Mouse (Mus musculus) kidney, adult 18-20 months (tissue): ENCODE measurements around the gene Txndc11.
A peak's percentile ranks its signal among the peaks of the same experiment; 100 is the strongest.

Experiments
- DNase-seq: peaks from one replicate; pipeline ENCODE4 v3.0.0; 2021

Txndc11 gene

DNA sequence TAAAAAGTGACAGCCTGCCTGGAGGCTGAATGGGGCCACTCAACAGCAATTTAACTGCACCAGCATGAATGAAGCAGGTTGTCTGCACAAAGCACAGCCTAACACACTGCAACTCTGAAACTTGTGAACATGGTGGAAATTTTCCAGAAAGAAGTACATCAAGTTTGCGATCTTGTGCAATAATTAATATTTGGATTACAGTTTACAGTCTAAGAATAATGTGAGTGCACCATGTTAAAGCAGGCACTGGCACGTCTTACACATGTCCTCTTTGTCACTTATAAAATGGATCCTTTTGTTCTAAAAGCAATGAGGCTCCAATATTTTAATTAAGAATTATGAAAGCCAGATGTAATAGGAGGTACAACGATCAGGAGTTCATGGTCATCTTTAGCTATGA is 37.1 kb downstream of the Txndc11 start:
- DNase-seq, result no peak

DNA sequence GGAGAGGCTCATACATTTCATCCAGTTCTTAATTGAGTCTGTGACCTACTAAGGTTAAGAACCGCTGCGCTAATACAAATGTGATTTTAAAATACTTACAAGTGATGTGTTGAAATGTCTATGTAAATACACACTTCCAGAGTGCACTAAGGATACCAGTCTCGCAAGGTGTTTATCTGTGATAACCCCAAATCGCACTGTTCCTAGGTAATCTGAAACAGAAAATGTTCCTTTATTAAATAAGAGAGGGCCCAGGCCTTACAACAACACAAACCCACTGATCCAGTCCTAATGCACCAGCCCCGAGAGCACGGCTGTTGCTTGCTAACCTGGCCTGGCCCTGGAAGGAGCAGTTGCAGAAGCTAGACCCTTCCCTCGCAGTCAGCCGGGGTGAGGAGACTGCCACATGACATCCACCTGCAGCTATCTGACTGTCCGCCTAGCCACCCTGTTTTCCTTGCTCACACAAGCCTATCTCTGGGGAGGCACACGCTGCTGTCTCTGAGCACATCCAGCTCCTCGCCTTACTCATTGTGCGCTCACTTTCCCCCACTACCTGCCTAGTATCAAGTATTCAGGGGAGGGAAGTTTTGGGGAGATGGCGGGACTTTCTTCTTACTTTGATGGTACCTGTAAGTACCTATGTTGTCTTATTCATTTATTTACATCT is 40.6 kb downstream of the Txndc11 start:
- DNase-seq, result no peak

DNA sequence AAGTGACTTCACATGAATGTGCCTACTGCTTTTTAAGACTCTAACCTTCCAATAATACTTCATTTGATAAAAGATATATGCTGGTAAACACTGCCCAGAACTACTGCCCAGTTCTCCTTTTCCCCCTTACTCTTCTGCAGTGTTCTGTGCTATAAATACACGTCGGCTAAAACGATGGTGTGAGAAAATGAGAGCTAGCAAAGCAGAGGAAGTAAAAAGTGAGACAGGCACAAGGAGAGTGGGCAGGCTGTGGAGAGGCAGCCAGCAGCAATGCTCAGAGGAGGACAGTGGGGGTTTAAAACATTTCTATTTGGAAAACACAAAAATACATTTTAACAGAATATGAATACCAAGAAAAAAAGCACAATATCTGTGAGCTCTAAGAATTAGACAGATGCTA is 41.9 kb downstream of the Txndc11 start:
- no peak for DNase-seq

DNA sequence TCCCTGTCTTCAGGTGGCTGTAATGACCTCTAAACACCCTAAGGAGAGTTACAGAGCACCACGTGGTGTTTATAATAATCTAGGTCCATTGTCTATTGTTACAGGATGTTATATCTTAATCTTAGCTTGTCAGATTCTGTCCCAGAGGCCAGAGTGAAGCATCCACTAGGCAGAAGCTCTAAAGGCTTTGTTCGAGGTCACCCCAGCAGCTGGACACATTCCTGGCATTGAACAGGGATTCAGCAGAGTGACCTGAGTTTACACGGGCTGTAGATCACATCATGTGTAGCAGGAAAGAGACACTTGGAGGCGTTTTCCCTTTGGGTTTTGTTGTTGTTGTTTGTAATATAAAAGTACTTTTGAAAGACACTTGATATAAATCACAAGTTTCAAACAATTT is 42.4 kb downstream of the Txndc11 start:
- DNase-seq, result no peak

DNA sequence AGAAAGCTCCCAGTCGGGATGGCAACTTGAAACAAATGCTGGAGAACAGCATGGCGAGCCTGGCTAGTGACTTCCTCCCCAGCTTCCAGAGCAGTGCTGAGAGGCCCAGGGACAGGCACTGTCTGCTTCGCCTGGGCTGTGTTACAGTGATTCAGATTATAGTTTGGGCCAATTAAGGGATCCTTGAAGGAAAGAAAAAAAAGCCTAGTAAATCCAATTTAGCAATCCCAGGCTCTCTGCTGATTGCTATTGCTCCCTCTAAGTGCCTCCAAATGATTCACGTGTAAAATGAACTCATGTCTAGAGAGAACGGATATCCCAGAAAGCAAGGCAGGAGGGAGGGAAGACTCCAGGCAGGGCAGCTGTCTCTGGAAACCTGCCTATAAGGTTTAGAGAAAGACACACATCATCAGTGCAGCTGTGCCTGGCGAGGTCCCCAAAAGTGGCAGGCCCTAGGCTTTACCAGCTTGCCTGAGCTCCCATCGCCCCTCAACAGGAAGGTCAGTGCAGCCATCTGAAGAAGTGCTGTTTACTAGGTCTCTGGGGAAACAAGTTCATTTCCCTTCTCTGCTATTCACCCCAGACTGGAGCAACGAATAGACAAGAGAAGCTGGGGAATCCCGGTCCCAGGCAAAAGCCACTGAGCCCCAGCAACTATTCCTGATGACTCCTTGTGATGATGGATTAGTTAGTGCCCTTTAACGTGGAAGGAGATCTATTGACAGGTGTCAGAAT is 43.4 kb downstream of the Txndc11 start:
- no peak for DNase-seq

DNA sequence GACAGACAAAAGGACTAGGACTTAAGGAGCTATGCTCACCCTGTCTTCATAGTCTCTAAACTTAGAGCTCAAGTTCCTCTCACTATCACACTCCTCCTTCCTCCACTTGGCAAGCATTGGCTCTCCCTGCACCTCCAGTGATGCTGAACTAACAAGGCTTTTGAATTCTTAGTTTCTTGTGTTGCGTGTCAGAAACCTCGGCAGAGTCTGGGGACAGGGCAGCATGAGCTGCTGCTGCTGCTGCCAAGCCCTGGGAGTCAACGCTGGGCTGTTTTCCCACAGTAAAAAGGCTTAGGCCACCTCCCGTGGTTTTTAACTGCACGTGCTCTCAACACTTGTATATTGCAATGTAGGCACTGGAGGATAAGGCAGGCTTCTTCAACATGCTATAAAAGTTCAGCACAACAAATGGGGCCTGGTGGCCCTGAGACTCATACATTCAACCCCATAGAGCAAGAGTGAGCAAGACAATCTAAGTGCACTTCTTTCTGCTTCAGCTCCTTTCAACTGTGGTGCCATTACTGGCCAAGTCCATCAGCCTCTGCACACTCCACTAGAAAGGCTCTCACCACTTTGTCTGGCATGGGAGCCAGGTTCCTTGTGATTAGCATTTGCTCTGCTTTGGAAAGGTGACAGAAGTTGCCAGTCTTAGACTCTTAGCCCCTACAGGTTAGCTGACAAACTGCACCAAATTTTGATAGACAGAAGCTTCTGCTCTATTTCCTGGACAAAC is 47.4 kb downstream of the Txndc11 start:
- DNase-seq, result peak; percentile 37

DNA sequence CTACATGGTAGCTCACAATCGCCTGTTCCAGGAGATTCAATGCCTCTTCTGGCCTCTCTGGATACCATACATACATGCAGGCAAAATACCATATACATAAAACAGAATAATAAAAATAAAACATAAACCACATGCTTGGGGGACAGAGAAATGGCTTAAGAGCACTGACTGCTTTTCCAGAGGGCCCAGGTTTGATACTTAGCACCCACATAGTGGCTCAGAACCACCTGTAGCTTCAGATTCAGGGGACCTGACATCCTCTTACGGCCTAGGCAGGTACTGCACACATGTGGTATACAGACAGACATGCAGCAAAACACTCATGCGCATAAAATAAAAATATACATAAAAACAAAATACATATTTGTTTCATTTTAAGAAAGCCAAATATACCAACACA is 48.2 kb downstream of the Txndc11 start:
- DNase-seq, result no peak

DNA sequence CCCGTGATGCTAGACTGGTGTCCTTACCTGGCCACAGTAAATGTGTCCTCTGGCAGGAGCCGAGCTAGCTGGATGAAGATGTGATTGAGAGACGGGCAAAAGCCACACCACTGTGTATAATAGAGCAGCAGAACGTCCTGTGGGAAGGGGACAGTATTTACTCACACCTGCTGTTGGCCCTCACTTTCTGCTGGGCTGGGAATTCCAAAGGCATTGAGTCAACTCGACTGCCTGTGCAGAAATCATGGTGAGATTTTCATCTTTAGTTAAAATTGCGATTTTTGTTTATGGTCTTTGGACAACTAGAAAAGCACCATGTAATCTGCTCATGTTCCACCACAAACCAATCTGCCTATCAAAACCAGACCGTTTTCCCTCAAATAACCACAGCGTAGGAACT is 50.3 kb downstream of the Txndc11 start:
- DNase-seq, result no peak

DNA sequence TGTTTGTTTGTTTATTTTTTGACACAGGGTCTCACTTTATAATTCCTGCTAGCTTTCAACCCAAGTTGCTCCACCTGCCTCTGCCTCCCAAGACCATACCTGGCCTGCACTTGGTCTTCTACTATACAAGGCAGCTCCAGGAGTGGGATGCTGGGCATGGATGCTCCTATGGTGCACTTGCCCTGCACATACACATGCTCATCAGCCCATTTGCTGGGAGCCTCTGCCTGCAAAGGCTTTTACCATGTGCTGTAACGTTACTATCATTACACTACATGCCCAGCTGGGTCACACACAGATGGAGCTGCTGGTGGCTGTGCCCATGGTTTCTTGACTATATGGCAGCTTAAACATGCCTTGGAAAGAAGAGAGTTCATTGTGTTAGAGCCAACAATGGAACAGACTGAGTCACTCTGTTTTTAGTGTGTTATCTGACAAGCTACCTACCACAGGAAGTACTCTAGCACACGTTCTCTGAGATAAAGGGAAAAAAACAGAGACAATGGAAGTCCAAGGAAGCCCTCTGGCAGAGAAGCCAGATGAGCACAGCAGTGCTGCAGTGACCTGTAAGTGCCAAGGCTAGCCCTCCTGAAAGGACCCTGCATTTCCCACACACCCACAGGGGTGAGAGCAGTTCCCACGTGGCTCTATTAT is 56.1 kb downstream of the Txndc11 start:
- no peak for DNase-seq

DNA sequence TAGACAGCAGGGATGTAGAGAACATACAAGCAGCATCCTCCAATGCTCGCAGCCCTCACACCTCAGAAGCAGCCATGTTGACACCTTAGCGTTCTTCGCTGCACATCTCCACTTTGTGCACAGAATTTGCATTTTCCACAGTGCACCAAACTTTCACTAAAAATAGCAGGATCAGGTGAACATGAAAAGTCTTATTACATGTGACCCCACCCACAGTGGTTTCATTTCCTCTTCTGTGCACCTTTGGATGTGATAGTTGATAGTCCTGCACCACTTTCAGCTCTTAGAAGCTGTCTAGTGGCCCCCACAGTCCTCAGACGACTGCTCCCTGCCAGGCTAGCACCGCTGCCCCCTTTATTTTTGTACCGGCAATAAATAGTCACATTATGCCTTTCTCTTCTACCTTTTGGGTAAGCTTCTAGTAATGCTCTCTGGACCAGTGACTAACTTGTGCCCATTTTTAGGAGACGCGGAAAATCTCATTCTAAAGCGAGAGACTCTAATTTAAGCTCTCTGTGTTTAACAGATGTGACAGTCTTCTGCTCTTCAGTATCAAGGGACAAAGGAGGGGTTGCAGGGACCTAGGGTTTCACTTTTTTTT is 56.7 kb downstream of the Txndc11 start:
- DNase-seq, result no peak

DNA sequence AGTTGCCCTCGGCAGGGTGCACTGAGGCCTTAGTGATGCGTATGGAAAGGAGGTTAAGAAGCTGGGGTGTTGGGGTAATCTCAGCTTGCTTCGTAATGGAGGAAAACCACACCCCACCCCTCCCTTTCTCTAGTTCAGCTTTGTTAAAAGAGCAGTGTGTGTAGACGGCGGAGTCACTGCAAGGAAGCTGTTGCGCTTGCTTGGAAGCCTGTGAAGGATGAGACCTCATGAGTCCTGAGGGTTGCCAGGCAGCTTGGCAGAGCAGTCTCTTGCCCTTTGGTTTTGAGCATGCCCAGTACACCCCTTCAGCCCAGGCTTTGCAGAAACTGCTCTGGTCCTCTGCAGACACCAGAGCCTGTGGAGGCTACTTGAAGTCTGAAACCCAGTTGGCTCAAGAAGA is 61.4 kb downstream of the Txndc11 start:
- peak; percentile 19 for DNase-seq

DNA sequence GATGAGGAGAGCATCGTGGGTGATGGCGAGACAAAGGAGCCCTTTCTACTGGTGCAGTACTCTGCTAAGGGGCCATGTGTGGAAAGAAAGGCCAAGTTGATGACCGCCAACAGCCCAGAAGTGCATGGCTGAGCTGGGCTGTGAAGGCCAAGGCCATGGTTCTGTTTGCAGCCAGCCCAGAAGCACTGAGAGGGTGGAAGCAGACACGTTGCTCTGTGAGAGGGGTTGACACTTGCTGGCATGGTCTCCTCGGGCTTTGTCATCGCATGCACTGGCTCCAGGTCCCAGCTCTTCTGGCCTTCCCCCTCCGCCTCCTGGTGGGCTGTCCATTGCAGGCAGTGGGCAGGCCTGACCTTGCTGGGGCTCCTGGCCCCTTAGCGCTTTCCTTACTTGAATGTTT is 62.0 kb downstream of the Txndc11 start:
- no peak for DNase-seq

DNA sequence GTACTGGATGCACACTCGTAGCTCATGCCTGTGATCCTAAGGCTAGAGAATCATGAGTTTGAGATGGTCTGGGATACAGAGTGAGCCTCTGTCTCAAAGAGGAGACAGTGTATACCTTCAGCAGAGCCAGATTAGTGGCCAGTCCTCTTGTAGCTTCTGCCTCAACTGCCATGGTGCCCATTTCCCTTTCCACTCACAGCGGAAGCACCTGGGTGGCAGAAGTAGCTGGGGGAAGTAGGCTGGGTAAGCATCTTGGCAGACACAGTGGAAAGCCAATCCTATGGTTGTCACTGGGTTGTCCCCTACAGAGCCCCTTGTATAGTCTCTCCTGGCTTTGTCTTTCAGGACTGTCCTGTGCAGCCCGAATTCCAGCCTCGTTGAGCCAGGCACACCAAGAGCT is 62.6 kb downstream of the Txndc11 start:
- DNase-seq, result no peak

DNA sequence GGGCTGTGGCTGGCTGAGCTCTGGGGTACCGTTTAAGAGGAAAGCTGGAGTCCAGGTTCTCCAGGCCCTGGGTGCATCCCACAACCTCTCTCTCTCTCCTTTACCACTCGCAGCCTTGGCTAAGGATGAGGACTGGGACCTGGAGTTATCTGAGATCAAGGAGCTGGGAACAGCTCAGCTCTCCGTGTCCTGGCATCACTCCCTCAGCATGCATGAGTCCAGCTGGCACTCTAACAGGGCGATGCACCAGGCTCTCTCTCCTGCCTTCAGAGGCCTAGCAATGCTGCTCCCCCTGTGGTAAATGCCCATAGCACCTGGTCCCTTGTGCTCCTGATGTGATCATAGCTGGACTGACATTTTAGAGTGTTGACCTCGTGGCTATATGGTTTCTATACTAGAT is 63.3 kb downstream of the Txndc11 start:
- DNase-seq, result peak; percentile 34

DNA sequence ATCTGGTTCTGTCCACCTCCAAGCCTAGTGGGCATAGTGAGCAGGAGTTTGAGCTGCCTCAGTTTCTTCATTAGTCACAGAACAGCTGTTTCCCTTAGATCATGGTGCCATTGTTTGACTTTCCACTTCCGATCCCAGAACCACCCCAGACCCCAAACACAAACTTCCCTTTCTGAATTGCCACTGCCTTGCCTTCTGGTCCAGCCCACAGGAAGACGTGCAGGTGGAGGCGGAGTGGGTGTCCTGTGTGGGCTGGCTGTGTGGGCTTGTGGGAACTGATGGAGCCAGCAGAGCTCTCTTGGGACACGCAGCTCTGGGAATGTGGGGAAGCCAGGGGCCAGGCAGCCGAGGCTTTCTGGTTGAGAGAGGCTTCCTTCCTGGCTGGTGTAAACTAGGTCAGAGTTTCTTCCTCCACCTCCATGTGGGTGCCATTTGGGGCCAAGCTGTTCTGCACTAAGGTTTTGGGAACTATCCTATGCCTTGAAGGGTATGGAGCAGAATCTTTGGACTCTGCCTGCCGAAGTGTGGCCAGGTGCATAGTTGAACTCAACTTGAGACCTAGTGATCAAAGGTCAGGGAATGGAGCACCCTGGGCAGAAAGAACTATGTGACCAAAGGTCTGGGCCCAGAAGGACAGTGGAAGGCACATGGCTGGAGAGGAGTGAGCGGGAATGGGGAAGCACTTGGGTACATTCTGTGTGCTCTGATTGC is 64.6 kb downstream of the Txndc11 start:
- peak; percentile 72 for DNase-seq

DNA sequence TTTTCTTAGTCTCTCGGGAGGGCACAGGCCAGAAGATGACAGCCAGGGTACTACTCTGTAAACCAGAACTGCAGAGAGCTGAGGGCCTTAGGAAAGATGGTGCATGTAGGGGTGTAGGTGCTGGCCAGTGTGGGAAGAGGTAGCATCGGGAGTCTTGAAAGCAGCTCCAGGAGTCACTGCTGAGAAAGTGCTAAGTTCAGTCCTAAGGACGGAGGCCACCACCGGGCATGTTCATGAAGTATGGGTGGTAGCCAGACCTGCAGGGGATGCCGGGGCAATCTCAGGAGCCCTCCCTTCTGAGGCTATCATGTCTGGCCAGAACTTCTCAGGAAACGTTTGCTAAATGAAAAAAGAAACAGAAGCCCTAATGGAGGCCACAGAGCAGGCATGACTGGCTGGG is 65.2 kb downstream of the Txndc11 start:
- peak; percentile 35 for DNase-seq

DNA sequence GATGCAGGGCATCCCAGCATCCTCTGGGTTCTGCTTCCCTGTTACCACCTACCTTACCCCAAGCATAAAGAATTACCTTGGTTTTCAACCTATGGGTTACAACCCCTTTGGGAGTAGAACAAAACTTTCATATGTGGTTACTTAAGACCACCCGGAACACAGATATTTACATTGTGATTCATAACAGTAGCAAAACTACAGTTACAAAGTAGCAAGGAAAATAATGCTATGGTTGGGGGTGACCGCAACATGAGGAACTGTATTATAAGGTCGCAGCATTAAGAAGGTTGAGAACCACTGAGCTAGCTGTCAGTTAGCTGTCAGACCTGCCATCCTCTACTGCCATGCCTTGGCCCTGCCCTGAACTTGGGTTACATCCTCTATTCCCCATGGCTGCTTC is 65.8 kb downstream of the Txndc11 start:
- no peak for DNase-seq

DNA sequence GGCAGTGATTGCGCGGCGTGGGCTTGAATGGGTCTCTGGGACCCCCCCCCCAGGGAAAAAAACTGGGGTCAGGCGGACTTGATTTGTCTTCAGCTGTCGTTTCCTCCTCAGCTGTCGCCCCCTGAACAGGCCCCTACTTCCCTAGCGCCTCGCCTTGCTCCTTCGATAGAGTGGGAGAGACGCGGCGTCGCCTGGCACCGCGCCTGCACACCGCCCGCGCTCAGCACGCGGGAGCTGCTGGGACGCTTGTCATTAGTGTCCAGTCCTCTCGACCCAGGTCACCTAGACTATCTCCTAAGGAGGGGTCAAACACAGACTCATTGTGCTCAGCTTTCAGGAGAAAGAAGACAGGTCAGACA is 67.6 kb downstream of the Txndc11 start:
- peak; percentile 62 for DNase-seq

DNA sequence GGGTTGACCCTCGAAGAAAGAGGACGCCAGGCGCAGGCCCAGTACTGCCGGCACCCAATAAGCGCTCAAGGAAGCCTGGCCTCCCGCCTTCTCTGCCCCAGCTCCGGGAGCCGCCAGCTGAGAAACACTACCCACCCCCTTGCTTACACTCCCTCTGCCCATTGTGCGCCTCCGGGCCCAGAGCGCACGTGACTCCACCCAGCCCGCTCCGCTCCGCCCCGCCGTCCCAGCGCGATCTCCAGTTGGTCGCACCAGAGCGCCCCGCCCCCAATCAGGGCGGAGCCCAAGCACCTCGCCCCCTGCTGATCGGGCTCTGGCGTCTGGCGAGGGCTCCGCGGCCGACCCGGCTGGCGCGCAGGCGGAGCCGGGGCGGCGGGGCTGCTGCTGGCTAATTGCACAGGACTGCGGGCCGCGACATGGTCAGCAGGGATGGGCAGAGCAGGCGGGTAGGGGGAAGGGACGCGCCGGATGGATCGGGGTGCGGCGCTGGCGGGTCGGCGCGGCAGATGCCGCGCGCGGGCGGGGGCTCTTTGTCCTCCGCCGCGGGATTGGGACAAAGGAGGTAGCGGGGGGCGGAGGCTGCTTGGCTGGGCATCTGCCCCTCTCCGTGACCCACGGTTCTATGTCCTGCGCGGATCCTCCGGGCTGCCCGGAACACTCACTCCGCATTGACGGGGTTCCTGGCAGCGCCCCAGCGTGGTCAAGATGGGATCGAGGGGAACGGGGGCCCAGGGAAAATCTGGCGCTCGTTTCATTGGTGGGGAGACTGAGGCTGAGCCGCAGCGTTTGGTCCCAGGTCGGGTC is 68.2 kb downstream of the Txndc11 start, which contains the start of gene Litaf:
Litaf (minus strand) TSS at position 129 of the 804 bp plus-strand sequence.
- peak; percentile 97 for DNase-seq

DNA sequence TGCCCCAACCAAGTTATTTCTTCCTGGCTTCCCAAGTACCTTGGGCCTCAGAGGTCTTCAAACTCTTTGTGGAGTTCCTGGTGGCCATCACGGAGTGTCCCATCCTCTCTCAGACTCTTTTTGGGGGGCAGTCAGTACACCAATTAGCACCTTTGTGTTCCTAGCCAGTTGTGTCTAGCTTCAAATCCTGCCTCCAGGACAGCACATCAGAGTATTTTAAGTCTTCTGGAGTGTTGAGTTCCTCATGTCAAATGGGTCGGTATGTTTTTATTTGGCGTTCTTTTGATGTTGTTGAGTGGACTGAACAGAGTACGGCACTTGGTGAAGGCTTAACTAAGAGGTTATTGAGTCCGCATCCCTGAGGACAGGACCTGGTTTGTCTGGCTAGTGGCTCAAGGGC is 69.0 kb downstream of the Txndc11 start:
- DNase-seq, result no peak

DNA sequence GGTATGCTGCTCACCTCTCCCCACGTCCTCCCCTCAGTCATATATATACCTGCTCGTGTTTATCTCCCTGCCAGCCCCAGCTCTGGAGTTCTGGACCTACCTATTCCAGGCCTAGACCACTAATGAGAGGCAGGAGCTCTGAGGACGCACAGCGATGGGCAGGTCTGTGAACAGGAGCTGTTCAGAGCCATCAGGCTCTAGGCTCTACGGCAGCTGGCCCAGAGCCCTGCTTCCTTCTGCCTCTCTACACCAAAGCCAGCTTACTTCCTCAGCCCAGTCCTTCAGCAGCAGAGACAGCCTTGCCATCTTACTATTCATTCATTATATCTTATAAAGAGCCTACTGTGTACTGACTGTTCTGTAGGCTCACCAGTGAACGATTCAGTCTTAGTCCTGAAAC is 69.7 kb downstream of the Txndc11 start:
- no peak for DNase-seq

DNA sequence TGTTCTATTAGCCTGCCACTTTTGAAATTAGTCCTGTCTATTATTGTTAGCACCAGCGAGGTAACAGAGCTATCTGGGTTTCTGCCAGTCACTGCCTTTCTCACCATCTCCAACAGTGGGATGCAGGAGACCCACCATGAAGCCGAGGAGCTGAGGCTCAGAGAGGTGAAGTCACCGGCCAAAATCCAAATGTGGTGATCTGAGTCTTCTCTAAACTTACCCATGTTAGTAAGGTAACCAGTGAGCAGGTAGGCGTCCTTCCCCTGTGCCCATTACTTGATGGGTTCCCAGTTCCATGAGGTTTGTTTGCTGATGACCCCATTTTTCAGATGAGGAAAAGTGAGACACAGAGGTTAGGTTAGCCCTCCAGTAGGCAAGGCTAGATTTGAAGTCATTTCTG is 70.1 kb downstream of the Txndc11 start:
- DNase-seq, result no peak
